Mouse (Mus musculus) ovary, postnatal 14 days (tissue): Measurements from ENCODE around the gene Barhl1.

ENCODE experiments used
- DNase-seq: peaks from one replicate; pipeline ENCODE4 v3.0.0; 2022; ENCODE audit warnings: low spot score

The Barhl1 gene

GRCm38 (mm10) chr2:28911331-28912038 lies 5.0 kb downstream of the Barhl1 start:
- no peak for DNase-seq

- DNase-seq: no peak
These were observed 5.6 kb downstream of the Barhl1 start for GRCm38 (mm10) chr2:28910877-28911276.

GRCm38 (mm10) chr2:28909818-28910710 lies 6.4 kb downstream of the Barhl1 start:
- no peak for DNase-seq

- DNase-seq: no peak
These were observed 7.2 kb downstream of the Barhl1 start for GRCm38 (mm10) chr2:28909186-28909817.

- DNase-seq: no peak
These were observed 7.9 kb downstream of the Barhl1 start for GRCm38 (mm10) chr2:28908389-28909153.

DNA sequence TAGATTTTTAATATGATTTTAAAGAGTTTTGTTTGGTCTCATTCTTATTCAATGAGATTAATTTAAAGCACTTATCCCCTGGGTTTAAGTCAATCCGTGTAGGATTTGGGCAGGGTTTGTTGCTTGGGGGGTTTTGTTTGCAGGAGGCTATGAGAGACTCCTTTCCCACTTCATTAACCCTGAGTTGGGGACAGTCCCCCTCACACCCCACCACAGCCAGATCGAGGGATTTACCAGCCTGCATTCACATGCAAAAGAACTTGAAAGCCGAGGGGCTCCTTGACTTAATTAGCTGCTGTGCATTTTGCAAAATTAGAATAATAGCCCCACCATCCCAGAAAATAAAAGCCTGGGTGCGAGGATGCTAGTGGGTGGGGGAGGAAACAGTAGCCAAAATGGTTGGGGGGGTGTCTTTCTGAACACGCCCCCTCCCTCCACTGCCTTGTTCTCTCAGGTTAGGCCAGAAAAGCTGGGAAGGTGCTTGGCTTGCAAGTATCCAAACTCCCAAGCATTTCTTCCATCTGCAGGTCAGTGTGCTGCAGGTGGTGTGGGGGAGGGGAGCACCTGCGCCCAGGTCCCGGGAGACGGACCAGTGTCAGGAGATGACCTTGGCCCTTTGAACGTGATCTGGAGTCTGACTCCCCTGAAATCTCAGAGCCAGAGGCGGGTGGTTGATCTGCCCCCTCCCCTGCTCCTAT lies 8.6 kb downstream of the Barhl1 start:
- DNase-seq: no peak

DNA sequence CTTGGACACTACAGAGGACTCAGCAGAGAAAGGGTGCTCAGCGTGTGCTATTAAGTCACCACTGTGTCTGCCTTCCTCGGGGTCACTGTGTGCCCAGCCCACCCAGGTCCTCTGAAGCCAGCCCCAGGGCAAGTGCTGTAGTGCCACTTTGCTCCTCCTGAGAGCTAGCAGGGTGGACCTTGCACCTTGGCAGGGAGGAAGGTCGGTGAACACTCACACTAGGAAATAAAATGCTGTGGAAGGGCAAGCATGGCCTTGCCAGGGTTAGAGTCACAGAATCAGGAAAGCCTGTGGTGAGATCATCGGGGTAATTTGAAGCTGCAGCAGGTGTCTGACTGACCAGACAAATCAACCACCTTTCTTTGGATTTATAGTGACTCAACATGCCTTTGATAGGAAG lies 10.9 kb downstream of the Barhl1 start:
- DNase-seq: no peak

DNA sequence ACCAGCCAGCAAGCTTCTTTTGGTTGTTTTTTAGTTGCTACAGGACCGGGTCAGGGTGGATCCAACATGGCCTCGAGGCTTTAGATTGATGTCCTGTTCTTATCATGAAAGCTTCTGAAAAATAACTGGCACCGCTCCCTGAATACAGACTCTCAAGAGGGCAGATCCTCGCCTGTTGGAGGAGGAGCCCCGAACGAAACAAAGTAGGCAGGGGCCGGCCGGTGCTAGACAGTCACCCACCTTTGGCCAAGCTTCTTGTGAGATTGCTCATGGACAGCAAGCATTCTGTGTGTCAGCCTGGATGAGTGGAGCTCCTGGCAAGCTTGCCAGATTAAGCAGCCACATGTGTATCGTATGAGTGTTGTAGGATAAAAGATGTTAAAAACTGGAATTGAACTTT lies 11.7 kb downstream of the Barhl1 start:
- DNase-seq: no peak

- no peak for DNase-seq
These were observed 12.6 kb downstream of the Barhl1 start for GRCm38 (mm10) chr2:28903871-28904270.

GRCm38 (mm10) chr2:28902291-28902690 lies 14.2 kb downstream of the Barhl1 start:
- DNase-seq: no peak

GRCm38 (mm10) chr2:28897340-28897899 lies 19.0 kb downstream of the Barhl1 start:
- no peak for DNase-seq

DNA sequence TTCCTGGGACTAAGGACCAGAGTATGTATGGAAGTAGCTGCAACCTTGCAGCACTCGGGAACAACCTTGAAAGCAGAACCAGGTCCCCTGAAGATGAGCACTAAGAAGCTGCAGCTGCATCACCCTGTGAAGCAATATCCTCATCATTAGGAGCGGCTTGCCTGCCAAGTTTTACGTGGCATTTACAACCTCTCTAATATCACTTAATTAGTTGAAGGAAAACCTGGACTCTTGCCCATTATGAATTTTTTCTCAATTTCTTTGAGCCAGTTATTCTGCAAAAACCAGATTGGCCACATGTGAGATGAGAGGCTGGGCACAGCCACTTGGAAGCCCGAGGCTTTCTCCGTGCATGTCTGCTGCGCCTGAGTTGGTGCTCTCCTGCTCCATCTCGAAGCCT lies 20.6 kb downstream of the Barhl1 start:
- DNase-seq: no peak

- no peak for DNase-seq
These were observed 22.9 kb downstream of the Barhl1 start for GRCm38 (mm10) chr2:28893526-28893925.

DNA sequence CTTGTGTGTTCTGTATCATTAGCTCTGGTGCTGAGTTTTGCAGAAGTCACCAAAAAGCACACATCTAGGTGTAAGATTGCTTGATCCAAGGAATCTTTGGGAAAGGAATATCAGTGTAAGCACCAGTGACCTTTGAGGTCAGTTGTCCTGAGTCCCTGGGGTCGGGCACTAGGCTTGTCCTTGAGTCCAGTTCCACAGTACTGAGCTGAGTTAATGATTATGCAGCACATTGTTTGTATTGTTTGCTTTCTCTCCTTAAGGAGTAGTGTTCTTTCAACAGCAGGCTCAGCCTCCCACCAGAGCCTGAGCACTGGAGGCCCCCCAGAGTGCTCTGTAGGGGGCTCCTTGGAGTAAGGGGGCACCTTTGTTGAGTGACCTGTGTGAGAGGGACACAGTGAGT lies 23.7 kb downstream of the Barhl1 start:
- no peak for DNase-seq

GRCm38 (mm10) chr2:28884914-28885313 lies 31.6 kb downstream of the Barhl1 start:
- no peak for DNase-seq

DNA sequence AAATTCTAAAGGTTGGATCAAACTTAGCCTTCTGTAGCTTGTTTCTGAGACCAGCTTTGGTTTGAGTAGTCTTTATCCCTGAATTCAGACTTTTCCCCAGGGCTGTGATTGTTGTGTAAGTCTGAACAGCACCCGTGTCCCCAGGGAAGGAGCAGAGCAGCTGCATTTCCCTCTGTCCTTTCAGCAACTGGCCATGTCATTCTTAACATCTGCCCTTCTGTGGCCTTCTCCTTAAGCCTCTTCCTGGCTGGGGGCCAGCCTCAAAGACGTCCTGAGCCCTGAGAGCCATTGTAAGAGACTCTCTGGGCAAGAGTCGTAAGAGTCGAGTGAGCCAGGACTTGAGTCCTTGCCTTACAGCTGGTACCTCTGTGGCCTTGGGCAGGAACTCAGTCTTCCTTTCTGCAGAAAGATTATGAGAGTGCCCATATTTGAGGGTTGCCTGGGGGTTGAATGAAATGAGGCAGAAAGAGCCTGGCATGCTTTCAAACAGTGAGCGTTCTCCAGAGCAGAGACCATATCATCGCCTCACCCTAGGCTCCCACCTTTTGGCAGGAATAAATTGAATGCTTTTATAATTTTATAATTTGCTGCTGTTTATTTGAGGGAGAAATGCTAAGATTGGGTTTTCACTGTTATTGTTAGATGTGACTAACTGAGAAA lies 33.5 kb downstream of the Barhl1 start:
- no peak for DNase-seq

- no peak for DNase-seq
These were observed 34.4 kb downstream of the Barhl1 start for GRCm38 (mm10) chr2:28882047-28882446.

DNA sequence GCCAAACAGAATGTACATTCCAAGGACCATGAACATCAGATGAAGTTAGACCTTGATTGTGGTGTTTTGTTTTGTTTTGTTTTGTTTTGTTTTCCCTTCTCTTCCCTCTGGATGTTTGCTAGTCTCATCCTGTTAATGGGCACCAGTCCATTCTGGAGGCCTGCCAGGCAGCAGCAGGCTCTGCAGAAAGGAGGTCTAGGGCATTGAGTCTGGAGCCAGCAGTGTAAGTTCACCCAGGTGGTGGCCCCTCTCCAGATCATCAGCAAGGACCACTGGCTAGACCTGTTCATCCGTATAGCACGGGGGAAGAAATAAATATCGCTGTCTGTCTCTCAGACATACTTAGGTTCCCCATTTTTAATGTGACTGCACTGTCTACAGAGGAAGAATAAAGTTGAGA lies 35.2 kb downstream of the Barhl1 start:
- DNase-seq: no peak

- no peak for DNase-seq
These were observed 40.9 kb downstream of the Barhl1 start for GRCm38 (mm10) chr2:28875554-28875953.

GRCm38 (mm10) chr2:28867495-28867894 lies 49.0 kb downstream of the Barhl1 start:
- DNase-seq: no peak

DNA sequence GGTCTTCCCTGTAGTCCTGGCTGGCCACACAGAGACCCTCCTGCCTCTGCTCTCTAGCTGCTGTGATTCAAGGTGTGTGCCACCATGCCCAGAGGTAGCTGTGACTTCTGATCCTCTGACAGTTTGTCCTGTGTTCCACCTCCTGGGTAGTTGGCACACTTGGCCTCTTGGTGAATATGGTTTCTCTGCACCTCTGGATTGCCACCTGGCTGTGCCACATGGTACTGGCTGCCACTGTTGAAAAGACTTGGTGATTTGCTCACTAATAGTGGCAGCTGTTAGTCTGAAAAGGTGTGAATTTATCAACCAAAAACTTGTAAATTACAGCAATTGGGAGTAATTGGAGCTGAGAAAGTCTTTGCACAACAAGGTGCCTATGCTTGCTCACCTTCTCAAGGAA lies 52.6 kb downstream of the Barhl1 start:
- no peak for DNase-seq
